Mouse (Mus musculus): ENCODE data around the gene Fosl1. TPM values are rescaled to one million over a fixed set of nuclear protein-coding genes. Genes with fewer than 3 reads are reported as not detected.

The Fosl1 gene
- total and polyA plus RNA-seq, 2 experiments from 2014 or later, result not detected

- DNase-seq (ENCODE audit: low spot score) (no peak), ATAC-seq (no peak)
- Histone ChIP-seq H3K9me3 (ENCODE audit: low read length) (no peaks in the 10 kb centered on the region), H3K27ac (no peak overlapping the region), H3K27me3 (ENCODE audit: insufficient read depth, low read length) (0 out of 2 replicates have a peak, but pooled peaks cover 2% of the 10 kb centered on the region), H3K4me1 (ENCODE audit: insufficient read depth, low read length) (peaks cover 19% of the 10 kb centered on the region), H3K36me3 (ENCODE audit: insufficient read depth, low read length) (no peaks in the 10 kb centered on the region), H3K4me2 (ENCODE audit: low read depth, low read length) (peak overlapping the region; percentile 96), H3K4me3 (ENCODE audit: low read length) (no peak overlapping the region), H3K9ac (replicated peaks; ENCODE audit: low read length) (no peak overlapping the region)
- no peak for TF ChIP-seq CTCF (IDR thresholded peaks at IDR 0.05; ENCODE audit: low read depth)
- 73% methylated on average over 12 of the region's 12 CpGs for WGBS
Measured at GRCm38 (mm10) chr19:5455037-5455436, 7.7 kb downstream of the Fosl1 start.

DNA sequence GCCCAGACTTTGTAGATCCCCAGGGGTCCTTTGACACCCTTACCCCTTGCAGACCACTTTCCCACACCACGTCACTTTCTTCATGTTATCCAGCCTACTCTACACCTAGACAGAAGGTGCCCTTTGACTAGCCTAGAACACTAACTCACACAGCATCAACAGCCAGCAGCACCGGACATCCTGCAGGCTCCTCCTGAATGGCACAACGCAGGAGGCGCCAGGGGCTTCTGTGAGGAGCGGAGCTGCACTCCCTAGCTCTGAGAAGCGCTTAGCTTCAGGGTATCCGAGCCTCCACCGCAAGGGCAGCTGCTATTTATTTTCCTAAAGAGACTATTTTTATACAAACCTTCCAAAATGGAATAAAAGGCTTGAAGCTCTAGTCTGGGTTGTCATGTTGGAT is 8.2 kb downstream of the Fosl1 start:
- Histone ChIP-seq H3K9me3 (ENCODE audit: low read length) (no peaks in the 10 kb centered on the region), H3K4me2 (ENCODE audit: low read depth, low read length) (peak overlapping the region; percentile 96), H3K27ac (peak overlapping the region; percentile 99; the same call in 1 of the 2 replicates), H3K9ac (replicated peaks; ENCODE audit: low read length) (peak overlapping the region; percentile 82; the same call in 1 of the 2 replicates), H3K4me3 (ENCODE audit: low read length) (peak overlapping the region; percentile 66), H3K27me3 (ENCODE audit: insufficient read depth, low read length) (no peaks in the 10 kb centered on the region), H3K36me3 (ENCODE audit: insufficient read depth, low read length) (no peaks in the 10 kb centered on the region), H3K4me1 (ENCODE audit: insufficient read depth, low read length) (peaks cover 19% of the 10 kb centered on the region)
- no peak for TF ChIP-seq CTCF (IDR thresholded peaks at IDR 0.05; ENCODE audit: low read depth)
- DNase-seq (ENCODE audit: low spot score) (no peak), ATAC-seq (no peak)
- 52% methylated on average over 8 of the region's 8 CpGs for WGBS

GRCm38 (mm10) chr19:5456241-5456921 is 9.0 kb downstream of the Fosl1 start:
- DNase-seq (ENCODE audit: low spot score) (peak; percentile 10), ATAC-seq (no peak)
- TF ChIP-seq CTCF (IDR thresholded peaks at IDR 0.05; ENCODE audit: low read depth), result no peak
- H3K9ac ChIP-seq (replicated peaks; ENCODE audit: low read length), result peak overlapping the region; percentile 82
- no peaks in the 10 kb centered on the region for H3K27me3 ChIP-seq (ENCODE audit: insufficient read depth, low read length)
- H3K4me3 ChIP-seq (ENCODE audit: low read length), result peak overlapping the region; percentile 66
- H3K4me1 ChIP-seq (ENCODE audit: insufficient read depth, low read length), result peaks cover 23% of the 10 kb centered on the region
- H3K4me2 ChIP-seq (ENCODE audit: low read depth, low read length), result peak overlapping the region; percentile 96
- H3K27ac ChIP-seq, result peak overlapping the region; percentile 99
- 3% methylated on average over 26 of the region's 26 CpGs for WGBS
- no peaks in the 10 kb centered on the region for H3K9me3 ChIP-seq (ENCODE audit: low read length)
- no peaks in the 10 kb centered on the region for H3K36me3 ChIP-seq (ENCODE audit: insufficient read depth, low read length)

GRCm38 (mm10) chr19:5456922-5457745 is 9.8 kb downstream of the Fosl1 start:
- TF ChIP-seq CTCF (IDR thresholded peaks at IDR 0.05; ENCODE audit: low read depth), result no peak; the same call in 1 of the 2 replicates
- ATAC-seq, result peak; percentile 94
- peak overlapping the region; percentile 96 for H3K4me2 ChIP-seq (ENCODE audit: low read depth, low read length)
- H3K9ac ChIP-seq (replicated peaks; ENCODE audit: low read length), result peak overlapping the region; percentile 82
- under 1% methylated on average over 70 of the region's 70 CpGs for WGBS
- no peaks in the 10 kb centered on the region for H3K36me3 ChIP-seq (ENCODE audit: insufficient read depth, low read length)
- peaks cover 27% of the 10 kb centered on the region for H3K4me1 ChIP-seq (ENCODE audit: insufficient read depth, low read length)
- DNase-seq (ENCODE audit: low spot score), result peak; percentile 97
- no peaks in the 10 kb centered on the region for H3K9me3 ChIP-seq (ENCODE audit: low read length)
- peak overlapping the region; percentile 99 for H3K27ac ChIP-seq
- peak overlapping the region; percentile 66 for H3K4me3 ChIP-seq (ENCODE audit: low read length)
- H3K27me3 ChIP-seq (ENCODE audit: insufficient read depth, low read length), result no peaks in the 10 kb centered on the region

DNA sequence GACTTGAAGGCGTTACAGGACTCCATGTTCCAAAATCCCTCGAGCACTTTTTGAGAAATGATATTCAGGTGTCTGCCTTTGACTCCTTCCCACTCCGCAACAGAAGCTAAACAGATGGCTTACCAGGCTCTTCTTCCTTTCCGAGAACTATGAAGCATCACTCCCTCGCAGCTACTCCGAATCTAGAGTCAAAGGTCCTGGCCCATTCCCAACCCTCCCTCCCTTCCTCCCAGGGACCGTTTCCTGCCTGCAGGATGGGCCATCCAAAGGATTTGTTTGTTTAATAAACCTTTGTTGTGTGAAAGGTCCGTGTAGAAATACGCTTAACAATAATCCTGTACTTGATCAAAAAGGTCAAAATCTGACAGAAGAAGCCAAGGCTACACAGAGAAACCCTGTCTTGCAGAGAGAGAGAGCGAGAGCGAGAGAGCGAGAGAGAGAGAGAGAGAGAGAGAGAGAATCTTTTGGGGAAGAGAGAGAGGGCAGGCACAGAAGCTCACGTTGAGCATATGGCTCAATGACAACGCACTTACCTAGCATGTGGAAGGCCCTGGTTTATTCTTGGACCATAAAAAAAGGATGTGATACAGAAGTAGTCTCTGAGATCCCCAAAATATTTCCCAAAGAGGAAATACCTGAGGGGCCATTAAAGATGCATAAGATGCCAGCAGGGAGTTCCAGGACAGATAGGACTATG is 10.5 kb downstream of the Fosl1 start, which contains the start of gene Ccdc85b:
Ccdc85b (minus strand) TSS at position 149 of the 697 bp plus-strand sequence.
- H3K36me3 ChIP-seq (ENCODE audit: insufficient read depth, low read length), result 0 out of 2 replicates have a peak, but pooled peaks cover 4% of the 10 kb centered on the region
- H3K27me3 ChIP-seq (ENCODE audit: insufficient read depth, low read length), result no peaks in the 10 kb centered on the region
- whole genome bisulfite sequencing, result 13% methylated on average over 14 of the region's 14 CpGs
- TF ChIP-seq CTCF (IDR thresholded peaks at IDR 0.05; ENCODE audit: low read depth), result no peak
- peak within 1 kb of the TSS; percentile 99 for H3K27ac ChIP-seq
- H3K4me2 ChIP-seq (ENCODE audit: low read depth, low read length), result peak within 1 kb of the TSS; percentile 96
- no peak for ATAC-seq
- DNase-seq (ENCODE audit: low spot score), result no peak
- H3K4me1 ChIP-seq (ENCODE audit: insufficient read depth, low read length), result peaks cover 27% of the 10 kb centered on the region
- peak within 1 kb of the TSS; percentile 82 for H3K9ac ChIP-seq (replicated peaks; ENCODE audit: low read length)
- H3K9me3 ChIP-seq (ENCODE audit: low read length), result no peaks in the 10 kb centered on the region
- peak within 1 kb of the TSS; percentile 66 for H3K4me3 ChIP-seq (ENCODE audit: low read length)

DNA sequence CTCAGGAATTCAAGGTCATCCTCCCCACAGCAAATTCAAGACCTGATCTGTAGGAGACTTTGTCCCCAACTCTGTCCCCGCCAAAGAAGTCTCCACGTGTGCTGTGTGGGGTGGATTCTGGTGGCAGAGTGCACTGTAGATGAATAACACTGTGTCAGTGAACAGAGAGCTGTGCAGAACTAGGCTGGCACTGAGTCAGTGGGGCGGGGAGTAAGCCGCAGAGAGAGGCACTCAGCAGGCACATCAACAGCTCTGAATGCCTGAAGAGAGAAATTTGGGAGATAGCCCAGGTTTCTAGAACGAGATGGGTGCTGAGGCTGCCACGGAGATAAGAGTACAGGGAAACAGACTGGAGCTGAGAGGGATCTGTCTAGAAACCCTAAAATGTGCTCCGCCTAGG is 11.7 kb downstream of the Fosl1 start:
- Histone ChIP-seq H3K27me3 (ENCODE audit: insufficient read depth, low read length) (no peaks in the 10 kb centered on the region), H3K4me3 (ENCODE audit: low read length) (no peak overlapping the region), H3K4me1 (ENCODE audit: insufficient read depth, low read length) (peaks cover 27% of the 10 kb centered on the region), H3K4me2 (ENCODE audit: low read depth, low read length) (no peak overlapping the region), H3K9me3 (ENCODE audit: low read length) (no peaks in the 10 kb centered on the region), H3K27ac (no peak overlapping the region), H3K36me3 (ENCODE audit: insufficient read depth, low read length) (peaks cover 12% of the 10 kb centered on the region; the same call in 1 of the 2 replicates), H3K9ac (replicated peaks; ENCODE audit: low read length) (no peak overlapping the region)
- WGBS, result 66% methylated on average over 7 of the region's 7 CpGs
- TF ChIP-seq CTCF (IDR thresholded peaks at IDR 0.05; ENCODE audit: low read depth), result no peak
- no peak for ATAC-seq
- DNase-seq (ENCODE audit: low spot score), result no peak
